Mouse (Mus musculus): Measurements from ENCODE around the gene Cyren. TPM values are rescaled to one million over a fixed set of nuclear protein-coding genes. Genes with fewer than 3 reads are reported as not detected.

Cyren gene
- polyA plus RNA-seq, 1 experiment from 2014 or later, result 11.9 TPM

DNA sequence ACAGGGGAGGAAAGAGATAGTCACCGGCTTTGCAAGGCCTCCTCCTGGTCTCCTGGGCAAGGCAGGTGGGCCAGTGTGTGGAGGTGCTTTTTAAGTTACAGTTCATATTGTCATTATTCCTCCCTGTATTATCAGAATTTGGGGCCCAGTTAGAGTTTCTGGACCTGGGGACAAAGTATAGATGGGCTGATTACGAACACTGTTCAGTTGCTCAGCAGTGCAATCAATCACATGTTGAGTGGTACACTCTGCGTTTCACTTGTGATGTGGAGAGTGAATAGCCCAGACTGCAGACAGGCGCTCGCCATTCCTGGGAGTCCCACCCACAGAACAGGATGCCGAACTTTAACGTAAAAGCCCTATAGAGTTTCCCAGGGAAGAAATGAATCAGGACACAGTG, 6.9 kb upstream of the Cyren start:
- H3K27me3 ChIP-seq (ENCODE audit: control insufficient read depth, insufficient read depth, low read length), result no peaks in the 10 kb centered on the region
- H3K4me2 ChIP-seq (ENCODE audit: low read depth, low read length), result no peak overlapping the region
- no peak overlapping the region for H3K27ac ChIP-seq (ENCODE audit: low read length)
- H3K36me3 ChIP-seq (ENCODE audit: control insufficient read depth, insufficient read depth, low read length), result 0 out of 2 replicates have a peak, but pooled peaks cover 5% of the 10 kb centered on the region
- no peaks in the 10 kb centered on the region for H3K4me1 ChIP-seq (ENCODE audit: control insufficient read depth, insufficient read depth, low read length)
- H3K9ac ChIP-seq (ENCODE audit: low read length), result no peak overlapping the region
- 77% methylated on average over 7 of the region's 7 CpGs for WGBS
- no peak; the same call in 1 of the 2 replicates for ATAC-seq (ENCODE audit: insufficient read depth, low FRiP score)
- H3K9me3 ChIP-seq (replicated peaks; ENCODE audit: control insufficient read depth, low read length), result no peaks in the 10 kb centered on the region
- H3K4me3 ChIP-seq (replicated peaks; ENCODE audit: low read length), result no peak overlapping the region

DNA sequence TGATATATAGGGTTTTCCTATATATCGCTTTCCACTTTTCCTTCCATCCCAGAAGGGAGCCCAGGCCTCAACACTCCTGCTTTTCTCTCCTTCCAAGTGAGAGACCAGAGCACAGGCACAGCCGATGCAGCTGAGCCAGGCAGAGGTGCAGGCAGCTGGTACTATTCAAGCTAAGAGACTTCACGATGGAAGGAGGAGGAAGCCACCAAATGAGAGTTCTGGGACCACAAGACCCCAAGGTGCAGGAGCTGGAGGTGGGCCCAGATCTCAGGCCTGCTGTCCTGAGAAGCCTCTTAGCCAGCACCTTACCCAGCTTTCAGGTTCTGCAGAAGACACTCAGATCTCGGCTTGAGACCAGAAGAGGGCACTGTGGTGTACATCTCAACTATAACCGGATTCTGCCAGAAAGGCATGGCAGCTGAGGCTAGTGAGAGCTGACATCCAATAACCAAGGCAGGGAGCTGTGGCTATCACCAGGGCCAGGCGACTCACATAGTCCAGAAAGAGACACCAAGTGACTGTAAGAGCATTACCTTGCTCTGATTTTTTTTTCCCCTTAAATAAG, 2.1 kb upstream of the Cyren start:
- Histone ChIP-seq H3K9ac (ENCODE audit: low read length) (no peak overlapping the region), H3K9me3 (replicated peaks; ENCODE audit: control insufficient read depth, low read length) (no peaks in the 10 kb centered on the region), H3K27ac (ENCODE audit: low read length) (no peak overlapping the region), H3K4me3 (replicated peaks; ENCODE audit: low read length) (no peak overlapping the region), H3K36me3 (ENCODE audit: control insufficient read depth, insufficient read depth, low read length) (no peaks in the 10 kb centered on the region), H3K27me3 (ENCODE audit: control insufficient read depth, insufficient read depth, low read length) (no peaks in the 10 kb centered on the region), H3K4me2 (ENCODE audit: low read depth, low read length) (no peak overlapping the region), H3K4me1 (ENCODE audit: control insufficient read depth, insufficient read depth, low read length) (peaks cover 24% of the 10 kb centered on the region)
- 54% methylated on average over 6 of the region's 6 CpGs for WGBS
- ATAC-seq (ENCODE audit: insufficient read depth, low FRiP score), result no peak

DNA sequence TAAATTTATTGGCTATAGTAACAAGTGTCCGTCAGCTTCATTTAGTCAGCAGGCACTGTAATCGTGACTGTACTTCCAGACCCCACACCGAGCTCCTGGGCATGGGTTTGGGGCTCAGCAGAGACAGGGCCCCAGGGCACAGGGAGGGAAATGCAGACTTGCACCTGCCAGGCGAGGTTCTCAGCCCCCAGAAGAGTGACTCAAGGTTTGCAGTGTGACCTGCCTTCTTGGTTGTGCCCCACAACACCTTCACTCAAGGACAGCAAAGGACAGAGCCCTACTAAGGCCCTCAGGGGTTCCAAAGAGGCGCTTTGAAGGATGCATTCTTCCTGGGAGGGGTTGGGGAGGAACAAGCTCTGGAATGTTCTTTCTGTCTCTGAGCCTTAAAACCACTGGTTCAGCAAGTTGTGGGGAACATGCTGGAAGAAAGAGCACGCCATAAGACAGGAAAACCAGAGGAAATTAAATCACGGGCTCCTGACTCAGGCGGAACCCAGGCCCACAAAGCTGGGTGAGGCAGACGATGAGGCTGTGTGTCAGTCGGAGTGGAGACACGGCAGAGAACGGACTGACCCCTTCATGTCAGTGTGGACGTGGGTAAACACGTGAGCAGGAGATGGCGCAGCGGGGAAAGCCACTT, 1.4 kb upstream of the Cyren start:
- Histone ChIP-seq H3K27ac (ENCODE audit: low read length) (no peak overlapping the region), H3K4me2 (ENCODE audit: low read depth, low read length) (no peak overlapping the region), H3K27me3 (ENCODE audit: control insufficient read depth, insufficient read depth, low read length) (no peaks in the 10 kb centered on the region), H3K9me3 (replicated peaks; ENCODE audit: control insufficient read depth, low read length) (no peaks in the 10 kb centered on the region), H3K36me3 (ENCODE audit: control insufficient read depth, insufficient read depth, low read length) (no peaks in the 10 kb centered on the region), H3K4me1 (ENCODE audit: control insufficient read depth, insufficient read depth, low read length) (peaks cover 31% of the 10 kb centered on the region), H3K9ac (ENCODE audit: low read length) (no peak overlapping the region), H3K4me3 (replicated peaks; ENCODE audit: low read length) (no peak overlapping the region)
- ATAC-seq (ENCODE audit: insufficient read depth, low FRiP score), result no peak
- 90% methylated on average over 16 of the region's 16 CpGs for WGBS

DNA sequence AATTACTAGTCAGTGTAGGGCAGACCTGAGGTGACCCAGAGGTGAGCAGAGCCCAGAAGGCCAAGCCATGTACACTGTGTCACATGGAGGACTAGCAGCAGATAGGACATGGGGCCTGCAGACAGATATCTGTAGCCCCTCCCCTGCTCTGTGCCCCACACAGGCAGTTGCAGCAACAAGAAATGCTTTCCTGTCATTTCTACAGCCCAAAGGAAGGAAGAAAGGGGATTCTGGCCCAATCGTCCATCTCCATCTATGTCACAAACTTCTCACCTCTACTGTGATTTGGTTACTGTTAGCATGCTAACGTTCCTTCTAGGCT, 1.1 kb downstream of the Cyren start:
- H3K36me3 ChIP-seq (ENCODE audit: control insufficient read depth, insufficient read depth, low read length), result no peaks in the 10 kb centered on the region
- H3K9ac ChIP-seq (ENCODE audit: low read length), result peak overlapping the region; percentile 92
- peak overlapping the region; percentile 71 for H3K4me2 ChIP-seq (ENCODE audit: low read depth, low read length)
- WGBS, result 37% methylated on average over 2 of the region's 2 CpGs
- no peaks in the 10 kb centered on the region for H3K9me3 ChIP-seq (replicated peaks; ENCODE audit: control insufficient read depth, low read length)
- peak overlapping the region; percentile 77 for H3K4me3 ChIP-seq (replicated peaks; ENCODE audit: low read length)
- peak overlapping the region; percentile 95 for H3K27ac ChIP-seq (ENCODE audit: low read length)
- H3K4me1 ChIP-seq (ENCODE audit: control insufficient read depth, insufficient read depth, low read length), result peaks cover 35% of the 10 kb centered on the region
- H3K27me3 ChIP-seq (ENCODE audit: control insufficient read depth, insufficient read depth, low read length), result no peaks in the 10 kb centered on the region
- no peak for ATAC-seq (ENCODE audit: insufficient read depth, low FRiP score)

DNA sequence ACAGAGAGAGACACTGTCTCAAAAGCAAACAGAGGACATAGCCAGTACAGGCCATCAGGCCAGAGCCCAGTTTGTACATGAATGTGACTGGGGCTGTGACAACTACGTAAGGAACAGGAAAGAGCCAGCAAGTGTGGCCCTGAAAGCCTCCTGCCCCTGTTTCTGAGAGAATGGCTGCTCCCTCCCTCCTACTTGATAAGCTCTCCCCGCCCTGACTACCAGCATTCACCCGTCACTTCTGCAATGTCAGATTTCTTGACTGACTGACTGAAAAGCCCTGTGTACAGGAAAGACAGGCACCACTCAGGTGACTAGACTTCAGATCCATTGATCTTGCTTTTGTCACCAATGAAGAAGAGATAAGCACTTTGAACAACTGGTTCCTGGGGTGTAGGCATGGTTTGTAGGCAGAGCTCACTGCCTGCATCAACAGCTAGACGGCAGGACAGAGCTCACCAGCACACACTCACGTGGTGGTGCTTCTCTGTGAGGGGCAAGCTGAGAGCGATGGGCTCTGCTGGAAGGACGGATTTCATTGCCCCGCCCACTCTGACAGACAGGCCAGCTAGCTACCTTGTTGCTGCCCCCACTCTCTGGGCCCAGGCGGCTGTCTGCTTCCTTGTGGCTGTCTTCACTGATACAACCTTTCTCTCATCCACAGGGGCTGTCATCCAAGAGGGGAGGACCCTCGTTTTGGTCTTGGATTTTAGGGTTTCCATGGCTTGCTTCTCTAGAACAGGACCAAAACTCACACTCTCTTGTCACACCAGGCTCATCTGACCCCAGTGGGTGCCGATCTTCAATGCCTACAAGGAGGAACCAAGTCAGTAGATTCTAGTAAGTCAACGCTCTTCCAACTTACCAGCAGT, 1.7 kb downstream of the Cyren start:
- Histone ChIP-seq H3K36me3 (ENCODE audit: control insufficient read depth, insufficient read depth, low read length) (no peaks in the 10 kb centered on the region), H3K27me3 (ENCODE audit: control insufficient read depth, insufficient read depth, low read length) (no peaks in the 10 kb centered on the region), H3K27ac (ENCODE audit: low read length) (peak overlapping the region; percentile 64), H3K4me1 (ENCODE audit: control insufficient read depth, insufficient read depth, low read length) (peaks cover 35% of the 10 kb centered on the region), H3K9me3 (replicated peaks; ENCODE audit: control insufficient read depth, low read length) (no peaks in the 10 kb centered on the region), H3K9ac (ENCODE audit: low read length) (peak overlapping the region; percentile 92; the same call in 1 of the 2 replicates), H3K4me2 (ENCODE audit: low read depth, low read length) (peak overlapping the region; percentile 71), H3K4me3 (replicated peaks; ENCODE audit: low read length) (no peak overlapping the region)
- no peak for ATAC-seq (ENCODE audit: insufficient read depth, low FRiP score)
- 53% methylated on average over 12 of the region's 12 CpGs for WGBS

DNA sequence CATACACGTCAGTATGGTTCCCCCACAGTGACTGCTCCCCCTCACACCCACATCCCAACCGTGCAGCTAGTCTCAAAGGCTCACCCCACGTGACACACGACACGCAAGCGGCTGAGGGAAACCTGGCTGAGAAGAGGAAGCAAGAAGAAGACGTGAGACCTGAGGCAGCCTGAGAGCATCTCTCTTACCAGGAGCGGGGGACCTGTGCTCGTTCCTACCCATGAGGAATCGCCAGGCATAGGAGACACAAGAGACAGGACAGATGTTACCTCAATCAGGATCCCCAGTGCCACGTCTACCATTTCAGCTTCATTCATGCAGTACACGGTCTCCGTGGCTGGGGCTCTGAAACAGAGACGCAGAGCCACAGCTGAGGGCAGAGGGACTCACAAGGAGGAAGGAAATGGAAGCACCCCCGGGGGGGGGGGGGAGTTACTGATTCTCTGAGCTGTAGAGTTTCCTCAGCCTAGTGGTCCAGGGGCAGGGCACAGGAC, 2.5 kb downstream of the Cyren start:
- Histone ChIP-seq H3K27ac (ENCODE audit: low read length) (peak overlapping the region; percentile 64; the same call in 1 of the 2 replicates), H3K27me3 (ENCODE audit: control insufficient read depth, insufficient read depth, low read length) (no peaks in the 10 kb centered on the region), H3K4me2 (ENCODE audit: low read depth, low read length) (no peak overlapping the region), H3K4me1 (ENCODE audit: control insufficient read depth, insufficient read depth, low read length) (peaks cover 39% of the 10 kb centered on the region), H3K36me3 (ENCODE audit: control insufficient read depth, insufficient read depth, low read length) (no peaks in the 10 kb centered on the region), H3K9ac (ENCODE audit: low read length) (0 out of 2 replicates have a peak overlapping the region, but pooled peaks have one; percentile 18), H3K9me3 (replicated peaks; ENCODE audit: control insufficient read depth, low read length) (no peaks in the 10 kb centered on the region), H3K4me3 (replicated peaks; ENCODE audit: low read length) (no peak overlapping the region)
- 81% methylated on average over 15 of the region's 15 CpGs for WGBS
- no peak for ATAC-seq (ENCODE audit: insufficient read depth, low FRiP score)

DNA sequence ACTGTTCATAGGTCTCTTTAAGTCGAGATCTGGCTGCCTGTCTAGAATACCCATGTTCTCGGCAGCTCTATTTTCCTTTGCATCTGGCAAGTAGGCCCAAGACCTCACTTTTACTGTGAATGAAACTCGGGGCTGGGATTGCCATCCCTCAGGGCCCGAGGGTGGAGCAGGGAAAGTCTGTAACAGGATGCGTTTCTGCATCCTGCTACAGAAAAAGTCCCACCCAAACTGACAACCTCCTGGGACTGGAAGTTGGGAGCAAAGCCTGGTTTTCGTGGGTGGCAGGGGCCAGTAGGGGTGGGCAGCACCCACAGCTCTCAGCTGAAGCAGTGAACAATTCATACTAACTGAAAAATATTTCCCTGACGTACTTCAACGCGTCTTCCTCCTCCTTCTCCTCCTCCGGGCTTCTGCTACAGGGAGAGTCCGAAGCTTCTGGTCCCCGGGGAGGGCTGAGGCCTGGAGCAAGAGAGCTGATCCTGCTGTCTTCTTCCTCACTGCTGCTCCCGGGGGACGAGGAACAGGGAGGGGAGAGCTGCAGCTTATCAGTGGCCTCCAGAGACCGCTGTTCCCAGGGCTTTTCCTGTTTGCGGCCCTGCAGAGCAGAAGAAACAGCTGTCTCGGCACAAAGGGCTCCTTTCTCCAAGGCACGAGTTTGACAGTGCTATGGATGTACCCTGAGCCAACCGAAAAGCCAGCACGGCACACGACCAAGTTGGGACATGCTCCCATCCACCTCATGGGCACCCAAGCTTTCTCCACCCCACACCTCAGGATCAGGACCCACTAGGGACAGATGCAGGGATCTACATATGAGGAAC, 3.5 kb downstream of the Cyren start:
- H3K9ac ChIP-seq (ENCODE audit: low read length), result peak overlapping the region; percentile 33
- no peak overlapping the region for H3K4me2 ChIP-seq (ENCODE audit: low read depth, low read length)
- no peak overlapping the region for H3K4me3 ChIP-seq (replicated peaks; ENCODE audit: low read length)
- ATAC-seq (ENCODE audit: insufficient read depth, low FRiP score), result peak; percentile 5; the same call in 1 of the 2 replicates
- H3K9me3 ChIP-seq (replicated peaks; ENCODE audit: control insufficient read depth, low read length), result no peaks in the 10 kb centered on the region
- WGBS, result 54% methylated on average over 21 of the region's 21 CpGs
- H3K27ac ChIP-seq (ENCODE audit: low read length), result peak overlapping the region; percentile 64
- H3K27me3 ChIP-seq (ENCODE audit: control insufficient read depth, insufficient read depth, low read length), result no peaks in the 10 kb centered on the region
- no peaks in the 10 kb centered on the region for H3K36me3 ChIP-seq (ENCODE audit: control insufficient read depth, insufficient read depth, low read length)
- H3K4me1 ChIP-seq (ENCODE audit: control insufficient read depth, insufficient read depth, low read length), result peaks cover 42% of the 10 kb centered on the region

DNA sequence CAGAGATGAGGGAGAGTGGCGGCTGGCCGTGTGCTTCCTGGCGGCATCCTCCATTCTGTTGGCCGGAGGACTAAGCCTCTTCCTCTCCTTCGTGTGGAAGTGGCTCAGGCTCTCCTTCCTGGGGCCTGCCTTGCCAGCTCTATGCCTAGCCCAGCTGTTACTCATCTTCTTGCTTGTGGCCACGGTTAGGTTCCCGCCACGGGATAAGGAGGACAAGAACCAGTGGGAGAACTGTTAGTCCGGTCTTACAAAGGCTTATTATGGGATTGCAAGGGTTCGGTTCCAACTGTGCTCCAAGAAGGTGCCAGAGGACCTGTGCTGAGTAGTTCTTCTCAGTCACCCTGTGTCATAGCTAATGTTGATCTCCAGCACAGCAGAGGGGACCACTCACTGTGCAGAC, 5.0 kb downstream of the Cyren start:
- Histone ChIP-seq H3K9me3 (replicated peaks; ENCODE audit: control insufficient read depth, low read length) (no peaks in the 10 kb centered on the region), H3K27ac (ENCODE audit: low read length) (no peak overlapping the region), H3K27me3 (ENCODE audit: control insufficient read depth, insufficient read depth, low read length) (no peaks in the 10 kb centered on the region), H3K9ac (ENCODE audit: low read length) (no peak overlapping the region), H3K4me1 (ENCODE audit: control insufficient read depth, insufficient read depth, low read length) (peaks cover 35% of the 10 kb centered on the region), H3K4me2 (ENCODE audit: low read depth, low read length) (no peak overlapping the region), H3K4me3 (replicated peaks; ENCODE audit: low read length) (no peak overlapping the region), H3K36me3 (ENCODE audit: control insufficient read depth, insufficient read depth, low read length) (no peaks in the 10 kb centered on the region)
- 84% methylated on average over 10 of the region's 10 CpGs for WGBS
- no peak for ATAC-seq (ENCODE audit: insufficient read depth, low FRiP score)

Data from stomach, embryonic 16.5 days (tissue).